In genomic region chr16:89812891-89813290, GRCm38 (mm10) we compare ENCODE assay signal across 25 mouse cellular contexts.
"Had no signal": no experiment of that assay in that cellular context is flagged by ENCODE, and none has a peak within 500 bp of the region (broad histone marks: within the 10 kb centered on the region; RNA-seq: fewer than 3 reads in every experiment).

No protein-coding gene starts in this region.

- H3K4me2 ChIP-seq: heart, embryonic 11.5 days; heart, embryonic 13.5 days; heart, embryonic 15.5 days; hindbrain, embryonic 13.5 days; hindbrain, embryonic 15.5 days; kidney, embryonic 15.5 days; limb, embryonic 13.5 days; limb, embryonic 15.5 days had no signal

- H3K9me3 ChIP-seq: heart, embryonic 13.5 days; heart, embryonic 15.5 days; hindbrain, embryonic 13.5 days; hindbrain, embryonic 15.5 days; kidney, embryonic 15.5 days; limb, embryonic 13.5 days; limb, embryonic 15.5 days had no signal

- H3K27me3 ChIP-seq: heart, embryonic 15.5 days; hindbrain, embryonic 15.5 days; limb, embryonic 13.5 days; limb, embryonic 15.5 days had no signal

- H3K4me3 ChIP-seq: gastrocnemius, adult 2 months; heart, adult 2 months; heart, embryonic 13.5 days; heart, embryonic 15.5 days; hindbrain, embryonic 13.5 days; hindbrain, embryonic 15.5 days; kidney, embryonic 15.5 days; limb, embryonic 13.5 days; limb, embryonic 15.5 days had no signal

- ATAC-seq: forebrain, embryonic 16.5 days; hindbrain, postnatal 0 days; intestine, embryonic 16.5 days had no signal

- H3K27ac ChIP-seq: gastrocnemius, adult 2 months; heart, adult 2 months; heart, embryonic 13.5 days; heart, embryonic 15.5 days; hindbrain, embryonic 13.5 days; hindbrain, embryonic 15.5 days; hindbrain, postnatal 0 days; kidney, embryonic 15.5 days; kidney, postnatal 0 days; limb, embryonic 13.5 days; limb, embryonic 15.5 days had no signal

- H3K9ac ChIP-seq: heart, embryonic 13.5 days; heart, embryonic 15.5 days; hindbrain, embryonic 13.5 days; hindbrain, embryonic 15.5 days; kidney, embryonic 15.5 days; limb, embryonic 13.5 days; limb, embryonic 15.5 days had no signal

- DNase-seq: gastrocnemius, adult 2 months; gastrocnemius, postnatal 10 days; gastrocnemius, postnatal 25 days; heart, adult 2 months; heart, postnatal 14 days; heart, postnatal 36 days; kidney, adult 11 months; kidney, adult 2 months; kidney, adult 9 months; kidney, postnatal 14 days; kidney, postnatal 36 days; layer of hippocampus, postnatal 36 days; left cerebral cortex, postnatal 4 days had no signal
